Mouse (Mus musculus) neural tube, embryonic 13.5 days (tissue): ENCODE measurements around the gene Zfp938. TPM values are rescaled to one million over a fixed set of nuclear protein-coding genes. Genes with fewer than 3 reads are reported as not detected.

ENCODE experiments used
- ATAC-seq: fragments of 200-750 bp; cut with Nextera tagmentation; 2 replicates; pipeline ENCODE4 v1.8.0; 2017; ENCODE audit warnings: low read depth, mild to moderate bottlenecking, moderate TSS enrichment, moderate library complexity
- H3K27ac ChIP-seq: fragments of 300-500 bp; sonication (generic); replicated peaks from 2 replicates; pipeline ENCODE4 v1.5.1; 2015; ENCODE audit warnings: moderate library complexity, mild to moderate bottlenecking, inconsistent platforms
- H3K27me3 ChIP-seq: fragments of 300-500 bp; sonication (generic); 2 replicates; pipeline ENCODE4 v1.6.1; 2015; ENCODE audit warnings: mild to moderate bottlenecking, inconsistent platforms
- H3K36me3 ChIP-seq: fragments of 300-500 bp; sonication (generic); 2 replicates; pipeline ENCODE4 v1.6.1; 2015; ENCODE audit warnings: mild to moderate bottlenecking, inconsistent platforms
- H3K4me1 ChIP-seq: fragments of 300-500 bp; sonication (generic); replicated peaks from 2 replicates; pipeline ENCODE4 v1.6.1; 2015; ENCODE audit warnings: inconsistent platforms
- H3K4me2 ChIP-seq: fragments of 300-500 bp; sonication (generic); 2 replicates; pipeline ENCODE4 v1.6.1; 2015; ENCODE audit warnings: inconsistent platforms, mild to moderate bottlenecking, moderate library complexity
- H3K4me3 ChIP-seq: fragments of 300-500 bp; sonication (generic); 2 replicates; pipeline ENCODE4 v1.5.1; 2015; ENCODE audit warnings: mild to moderate bottlenecking, inconsistent platforms
- H3K9ac ChIP-seq: fragments of 300-500 bp; sonication (generic); 2 replicates; pipeline ENCODE4 v1.6.1; 2015; ENCODE audit warnings: moderate library complexity, mild to moderate bottlenecking, inconsistent platforms
- H3K9me3 ChIP-seq: fragments of 300-500 bp; sonication (generic); 2 replicates; pipeline ENCODE4 v1.6.1; 2016; ENCODE audit warnings: inconsistent platforms
- WGBS: fragments of 180-500 bp; shearing (Covaris S2); methylation state at CpG from one replicate; pipeline ENCODE4 v1.1.7; 2015; 5-methylcytosine and 5-hydroxymethylcytosine counted together
- polyA plus RNA-seq: library from polyadenylated mRNA; unstranded; fragments of >200 nt; fragmentation: Nextera tagmentation; extraction: Ambion mirVana; gene quantifications from 2 replicates; pipeline ENCODE4 v1.2.1, GENCODE M21; 2015

The Zfp938 gene
- polyA plus RNA-seq = 24.6 and 27.4 TPM in 2 replicates

GRCm38 (mm10) chr10:82240742-82241400, at the start of gene Zfp938:
Gene Zfp938 (minus strand): TSS chr10:82241280.
- peaks cover 15% of the 10 kb centered on the region for H3K4me1 ChIP-seq
- peak within 1 kb of the TSS; percentile 70 for H3K4me2 ChIP-seq
- peak within 1 kb of the TSS; percentile 85 for H3K27ac ChIP-seq
- peaks cover 29% of the 10 kb centered on the region for H3K9me3 ChIP-seq
- H3K27me3 ChIP-seq = no peaks in the 10 kb centered on the region
- 3% methylated on average over 27 of the region's 27 CpGs for WGBS
- H3K4me3 ChIP-seq = peak within 1 kb of the TSS; percentile 73
- H3K36me3 ChIP-seq = peaks cover 21% of the 10 kb centered on the region
- peak within 1 kb of the TSS; percentile 72 for H3K9ac ChIP-seq
- ATAC-seq = peak; percentile 100

GRCm38 (mm10) chr10:82257331-82257730, 16.3 kb upstream of the Zfp938 start:
- H3K27ac ChIP-seq = no peak overlapping the region
- WGBS = 80% methylated on average over 2 of the region's 2 CpGs
- no peak overlapping the region for H3K4me2 ChIP-seq
- no peak overlapping the region for H3K9ac ChIP-seq
- no peaks in the 10 kb centered on the region for H3K27me3 ChIP-seq
- H3K4me3 ChIP-seq = no peak overlapping the region
- H3K9me3 ChIP-seq = no peaks in the 10 kb centered on the region
- no peaks in the 10 kb centered on the region for H3K36me3 ChIP-seq
- ATAC-seq = no peak
- no peaks in the 10 kb centered on the region for H3K4me1 ChIP-seq

GRCm38 (mm10) chr10:82245021-82245420, 3.9 kb upstream of the Zfp938 start:
- no peak for ATAC-seq
- Histone ChIP-seq H3K27me3 (no peaks in the 10 kb centered on the region), H3K36me3 (no peaks in the 10 kb centered on the region), H3K4me1 (peaks cover 10% of the 10 kb centered on the region), H3K4me2 (no peak overlapping the region), H3K9me3 (no peaks in the 10 kb centered on the region), H3K27ac (no peak overlapping the region), H3K9ac (no peak overlapping the region), H3K4me3 (no peak overlapping the region)

GRCm38 (mm10) chr10:82241401-82241788, 315 bp upstream of the Zfp938 start:
- WGBS = 68% methylated on average over 5 of the region's 5 CpGs

GRCm38 (mm10) chr10:82178257-82179064, 62.6 kb downstream of the Zfp938 start:
- Histone ChIP-seq H3K9me3 (0 out of 2 replicates have a peak, but pooled peaks cover 6% of the 10 kb centered on the region), H3K4me2 (peak overlapping the region; percentile 63), H3K27me3 (no peaks in the 10 kb centered on the region), H3K9ac (peak overlapping the region; percentile 82), H3K36me3 (no peaks in the 10 kb centered on the region), H3K27ac (peak overlapping the region; percentile 97), H3K4me3 (peak overlapping the region; percentile 65), H3K4me1 (peaks cover 10% of the 10 kb centered on the region)
- peak; percentile 100 for ATAC-seq
- WGBS = 5% methylated on average over 47 of the region's 47 CpGs

More at GRCm38 (mm10) chr10:82241401-82241788, 315 bp upstream of the Zfp938 start:
- peak overlapping the region; percentile 73 for H3K4me3 ChIP-seq
- peak overlapping the region; percentile 72 for H3K9ac ChIP-seq
- H3K27ac ChIP-seq = peak overlapping the region; percentile 85
- H3K4me2 ChIP-seq = peak overlapping the region; percentile 70
- ATAC-seq = peak; percentile 55
- peaks cover 15% of the 10 kb centered on the region for H3K36me3 ChIP-seq
- H3K9me3 ChIP-seq = peaks cover 23% of the 10 kb centered on the region
- H3K27me3 ChIP-seq = no peaks in the 10 kb centered on the region
- peaks cover 15% of the 10 kb centered on the region for H3K4me1 ChIP-seq

Other genes with a start within 250 kb of the Zfp938 start
- 12.5 and 14.5 TPM in 2 replicates for gene Zfp873, start 193.2 kb downstream of the Zfp938 start, polyA plus RNA-seq
- 5.9 and 6.9 TPM in 2 replicates for gene BC024063, start 157.9 kb downstream of the Zfp938 start, polyA plus RNA-seq
- 7.4 and 9.0 TPM in 2 replicates for gene AU041133, start 113.3 kb downstream of the Zfp938 start, polyA plus RNA-seq
- gene 4932415D10Rik, start 75.3 kb upstream of the Zfp938 start, polyA plus RNA-seq = not detected in 2 replicates
- gene Gm4924, start 113.0 kb upstream of the Zfp938 start, polyA plus RNA-seq = 16.9 and 18.6 TPM in 2 replicates